Mouse (Mus musculus): ENCODE data around the gene Mertk. TPM values are rescaled to one million over a fixed set of nuclear protein-coding genes. Genes with fewer than 3 reads are reported as not detected.
A peak's percentile ranks its signal among the peaks of the same experiment; 100 is the strongest.

The Mertk gene
- total RNA-seq, 4 experiments from 2014 or later: 33.7 to 40.4 (median 36.1) TPM

GRCm38 (mm10) chr2:128722106-128722710 lies 23.5 kb downstream of the Mertk start:
- no peak for DNase-seq (ENCODE audit: low spot score in 2 of 2)

GRCm38 (mm10) chr2:128726067-128726466 lies 27.3 kb downstream of the Mertk start:
- no peak for DNase-seq (ENCODE audit: low spot score in 2 of 2)

- DNase-seq (ENCODE audit: low spot score in 2 of 2): no peak
Observed at GRCm38 (mm10) chr2:128726626-128727025, 27.9 kb downstream of the Mertk start.

DNA sequence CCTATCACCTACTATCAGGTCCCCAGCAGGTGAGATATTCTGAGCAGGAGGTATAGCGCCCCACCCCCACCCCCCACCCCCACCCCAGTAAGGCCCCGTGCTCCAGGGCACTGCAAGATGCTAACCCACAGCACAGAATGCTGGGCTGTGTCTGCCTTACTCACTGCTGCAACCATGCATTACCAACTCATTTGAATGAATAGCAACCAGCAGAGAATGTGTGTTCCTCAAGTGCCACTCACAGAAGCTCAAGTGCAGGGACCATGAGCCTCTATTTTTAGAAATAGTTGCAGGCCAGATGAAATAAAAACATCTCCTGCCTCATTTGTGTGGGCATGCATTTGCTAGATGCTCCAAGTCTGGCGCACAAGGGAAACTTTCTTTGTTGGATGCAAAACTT lies 28.8 kb downstream of the Mertk start:
- DNase-seq (ENCODE audit: low spot score in 2 of 2): no peak

GRCm38 (mm10) chr2:128728066-128728465 lies 29.3 kb downstream of the Mertk start:
- DNase-seq (ENCODE audit: low spot score in 2 of 2): no peak

DNA sequence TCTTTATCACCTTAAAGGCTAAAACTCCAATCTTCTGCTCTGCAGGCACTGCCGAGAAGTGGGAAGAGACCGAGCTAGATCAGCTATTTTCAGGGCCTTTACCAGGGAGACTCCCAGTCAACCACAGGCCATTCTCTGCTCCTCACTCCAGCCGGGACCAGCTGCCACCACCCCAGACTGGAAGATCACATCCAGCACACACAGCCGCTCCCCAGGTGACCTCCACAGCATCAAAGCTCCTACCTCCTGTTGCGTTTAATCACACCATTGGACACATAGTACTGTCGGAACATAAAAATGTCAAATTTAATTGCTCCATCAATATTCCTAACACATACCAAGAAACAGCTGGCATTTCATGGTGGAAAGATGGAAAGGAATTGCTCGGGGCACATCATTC lies 30.4 kb downstream of the Mertk start:
- no peak for DNase-seq (ENCODE audit: low spot score in 2 of 2)

DNA sequence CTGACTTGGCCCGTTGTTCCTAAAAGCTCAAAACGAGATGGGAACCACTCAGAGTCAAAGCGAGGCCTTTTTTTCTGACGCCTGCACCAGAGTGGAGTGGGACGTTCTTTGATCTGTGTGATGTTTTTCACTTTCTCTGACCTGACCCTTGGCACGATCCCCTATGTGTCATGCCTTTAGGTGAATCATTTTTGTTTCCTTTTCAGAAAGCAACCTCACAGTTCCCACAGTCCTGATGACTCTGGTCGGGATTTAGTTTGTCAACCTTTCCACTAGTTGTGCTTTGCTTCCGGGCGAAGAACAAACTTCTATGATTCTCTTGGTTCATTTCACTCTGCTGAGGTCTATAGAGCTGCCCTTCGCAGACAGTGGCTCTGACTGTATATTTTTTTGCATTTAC lies 32.8 kb downstream of the Mertk start:
- no peak for DNase-seq (ENCODE audit: low spot score in 2 of 2)

- no peak for DNase-seq (ENCODE audit: low spot score in 2 of 2)
Observed at GRCm38 (mm10) chr2:128731951-128732350, 33.2 kb downstream of the Mertk start.

GRCm38 (mm10) chr2:128735089-128735488 lies 36.3 kb downstream of the Mertk start:
- no peak for DNase-seq (ENCODE audit: low spot score in 2 of 2)

DNA sequence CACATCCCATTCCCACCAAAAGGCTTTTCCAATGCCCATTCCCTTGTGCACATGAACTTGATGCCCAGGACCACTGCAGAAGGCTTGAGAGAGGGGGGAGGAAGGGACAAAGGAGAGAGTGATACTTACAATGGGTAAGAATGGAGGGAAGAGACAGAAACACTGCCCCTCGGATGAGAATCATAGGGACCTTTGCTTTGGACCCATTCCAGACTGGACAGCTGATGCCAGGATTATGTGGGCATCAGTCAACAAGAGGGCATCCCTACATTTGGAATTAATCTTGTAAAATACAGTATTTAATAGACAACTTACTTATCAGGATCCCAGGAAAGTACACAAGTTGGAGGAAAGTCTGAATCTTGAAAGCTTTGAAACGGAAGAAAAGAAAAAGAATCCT lies 38.3 kb downstream of the Mertk start:
- no peak for DNase-seq (ENCODE audit: low spot score in 2 of 2)

GRCm38 (mm10) chr2:128737796-128738195 lies 39.0 kb downstream of the Mertk start:
- no peak for DNase-seq (ENCODE audit: low spot score in 2 of 2)

- peak; percentile 66 to 69 for DNase-seq (ENCODE audit: low spot score in 2 of 2)
Observed at GRCm38 (mm10) chr2:128738725-128739258, 40.0 kb downstream of the Mertk start.

GRCm38 (mm10) chr2:128745879-128746620 lies 47.3 kb downstream of the Mertk start:
- peak in 1 of 2 experiments; percentile 28 for DNase-seq (ENCODE audit: low spot score in 2 of 2)

GRCm38 (mm10) chr2:128746621-128747151 lies 47.9 kb downstream of the Mertk start:
- no peak for DNase-seq (ENCODE audit: low spot score in 2 of 2)

DNA sequence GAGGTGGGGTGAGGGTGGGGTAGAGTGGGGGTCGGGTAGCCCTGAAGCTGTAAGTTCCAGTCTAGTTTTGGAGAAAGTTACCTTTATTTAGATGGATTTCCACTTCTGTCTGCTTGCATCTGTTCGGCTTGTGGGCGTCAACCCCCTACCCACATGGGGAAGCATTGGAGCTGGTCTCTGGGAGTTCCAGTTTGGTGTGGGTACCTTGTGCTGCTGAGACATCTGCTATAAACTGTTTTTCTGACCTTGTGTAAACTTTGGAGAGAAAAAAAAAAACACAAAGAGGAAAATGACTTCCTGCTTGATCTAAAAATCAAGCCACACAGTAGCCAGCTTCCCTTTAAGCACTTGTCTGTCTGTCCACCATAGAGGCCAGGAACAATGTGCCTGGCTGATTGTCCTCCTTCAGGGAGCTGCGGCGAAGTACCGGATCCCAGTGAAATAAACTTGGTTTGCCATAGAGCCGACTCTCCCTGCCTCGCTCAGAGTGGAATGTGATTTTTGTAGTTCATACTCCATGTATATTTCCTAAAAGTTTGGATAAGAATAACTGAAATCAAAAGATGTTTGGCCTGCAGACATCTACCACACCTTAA lies 48.8 kb downstream of the Mertk start:
- DNase-seq (ENCODE audit: low spot score in 2 of 2): no peak

DNA sequence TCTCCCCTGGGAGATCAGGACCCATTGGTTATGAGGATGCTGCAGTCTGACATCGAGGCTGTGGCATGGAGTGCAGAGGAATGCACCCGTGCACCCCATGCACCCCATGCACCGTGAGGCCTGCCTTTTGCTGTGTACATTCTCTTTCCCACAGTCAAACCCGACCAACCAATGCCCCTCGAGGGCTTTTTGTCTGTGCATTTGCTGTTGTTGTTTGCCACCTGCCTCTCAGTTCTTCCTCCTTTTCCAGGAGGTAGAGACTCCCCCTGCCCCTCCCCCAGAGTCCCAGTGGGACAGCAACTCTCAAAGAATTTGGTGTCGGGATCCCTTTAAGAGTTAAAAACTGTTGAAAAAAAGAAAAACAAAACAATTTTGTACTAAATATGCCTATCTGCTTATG lies 49.4 kb downstream of the Mertk start:
- DNase-seq (ENCODE audit: low spot score in 2 of 2): no peak

DNA sequence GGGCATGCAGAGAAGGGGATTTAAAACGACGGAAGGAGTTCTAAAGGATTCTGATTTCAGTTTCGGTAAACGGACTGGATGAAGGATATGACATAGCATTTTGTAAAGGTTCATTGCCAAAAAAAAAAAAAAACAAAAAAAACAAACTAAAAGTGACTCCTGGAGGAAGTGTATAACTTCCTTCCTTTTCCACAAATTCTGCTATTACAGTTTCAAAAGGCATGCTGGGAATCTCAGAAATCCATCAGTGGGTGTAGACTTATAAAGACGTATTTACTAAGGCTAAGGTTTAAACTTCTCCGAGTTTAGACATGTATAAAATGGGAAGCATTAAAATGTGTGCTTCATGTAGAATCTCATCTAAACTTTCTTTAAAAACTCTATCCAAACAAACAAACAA lies 52.3 kb downstream of the Mertk start:
- no peak for DNase-seq (ENCODE audit: low spot score in 2 of 2)

- DNase-seq (ENCODE audit: low spot score in 2 of 2): no peak
Observed at GRCm38 (mm10) chr2:128753295-128753873, 54.6 kb downstream of the Mertk start.

DNA sequence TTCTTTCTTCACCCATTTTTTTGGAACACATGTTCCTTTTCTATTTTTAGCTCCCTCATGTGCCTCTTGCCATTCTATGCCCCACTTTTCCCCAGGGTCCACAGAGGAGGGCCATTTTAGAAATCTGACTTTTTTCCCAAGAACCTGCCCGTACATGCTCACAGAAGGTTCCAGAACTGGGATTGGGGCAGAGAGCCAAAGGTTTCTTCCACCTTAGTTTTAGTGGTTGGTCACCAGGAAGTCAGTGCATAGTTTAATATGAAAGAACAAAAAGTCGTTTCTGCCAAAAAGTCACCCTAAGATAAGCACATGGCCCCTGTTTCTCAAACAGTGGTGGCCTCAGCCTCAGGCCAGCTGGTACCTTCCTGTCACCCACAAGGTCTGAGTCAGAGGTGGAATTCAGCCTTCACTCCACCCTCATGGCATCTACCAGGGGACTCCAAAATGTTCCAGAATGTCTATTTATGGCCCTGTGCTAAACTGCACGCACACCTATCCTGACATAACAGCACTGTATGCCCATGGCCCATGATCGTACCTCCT lies 56.5 kb downstream of the Mertk start:
- DNase-seq (ENCODE audit: low spot score in 2 of 2): no peak

DNA sequence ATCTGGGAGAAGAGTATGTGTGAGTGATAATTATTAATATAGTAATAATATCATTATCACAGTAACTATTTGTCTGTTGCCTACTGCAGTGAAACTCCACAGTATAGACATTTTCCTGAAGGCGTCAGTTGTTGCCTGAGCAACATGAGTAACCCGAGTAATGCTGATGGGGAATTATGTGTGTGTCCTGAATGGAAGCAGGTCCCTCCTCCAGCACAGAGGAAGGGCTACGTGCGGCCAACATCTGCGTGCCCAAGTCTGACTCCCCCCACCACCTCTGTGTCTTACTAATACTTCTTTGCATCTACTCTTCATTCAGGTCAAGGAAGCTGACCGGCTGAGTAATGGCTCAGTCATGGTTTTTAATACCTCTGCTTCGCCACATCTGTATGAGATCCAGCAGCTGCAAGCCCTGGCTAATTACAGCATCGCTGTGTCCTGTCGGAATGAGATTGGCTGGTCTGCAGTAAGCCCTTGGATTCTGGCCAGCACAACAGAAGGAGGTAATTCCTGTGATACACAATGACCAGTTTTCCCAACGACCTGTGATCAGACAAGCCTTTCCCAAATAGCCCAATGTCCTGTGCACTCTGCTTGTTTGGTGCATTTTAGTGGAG lies 60.1 kb downstream of the Mertk start:
- no peak for DNase-seq (ENCODE audit: low spot score in 2 of 2)

- no peak for DNase-seq (ENCODE audit: low spot score in 2 of 2)
Observed at GRCm38 (mm10) chr2:128762008-128762407, 63.3 kb downstream of the Mertk start.

All from layer of hippocampus, adult 8-10 months (tissue).